Mouse (Mus musculus) kidney, postnatal 0 days (tissue): ENCODE results near the gene Rapgef2. TPM values are rescaled to one million over a fixed set of nuclear protein-coding genes. Genes with fewer than 3 reads are reported as not detected.

Experiments used
- ATAC-seq: fragments of 200-750 bp; cut with Nextera tagmentation; replicated peaks from 2 replicates; pipeline ENCODE4 v1.8.0; 2017; ENCODE audit warnings: low read depth, moderate number of reproducible peaks, moderate TSS enrichment, moderate library complexity; ENCODE audit not compliant: low FRiP score
- DNase-seq: peaks from one replicate; pipeline ENCODE4 v3.0.0-alpha.2; 2016; ENCODE audit warnings: low spot score
- H3K27ac ChIP-seq: fragments of 300-500 bp; sonication (generic); 2 replicates; pipeline ENCODE4 v1.5.1; 2014; ENCODE audit warnings: mild to moderate bottlenecking
- H3K27me3 ChIP-seq: fragments of 300-500 bp; sonication (generic); 2 replicates; pipeline ENCODE4 v1.6.1; 2014; ENCODE audit warnings: low read length, mixed read lengths; ENCODE audit not compliant: insufficient read depth
- H3K36me3 ChIP-seq: fragments of 300-500 bp; sonication (generic); 2 replicates; pipeline ENCODE4 v1.6.1; 2014; ENCODE audit warnings: low read length, mixed read lengths; ENCODE audit not compliant: insufficient read depth
- H3K4me1 ChIP-seq: fragments of 300-500 bp; sonication (generic); replicated peaks from 2 replicates; pipeline ENCODE4 v1.6.1; 2014; ENCODE audit warnings: antibody characterized with exemption, low read length, mixed read lengths; ENCODE audit not compliant: insufficient read depth
- H3K4me2 ChIP-seq: fragments of 300-500 bp; sonication (generic); 2 replicates; pipeline ENCODE4 v1.6.1; 2014; ENCODE audit warnings: mild to moderate bottlenecking, low read length, moderate library complexity, mixed read lengths
- H3K4me3 ChIP-seq: fragments of 300-500 bp; sonication (generic); replicated peaks from 2 replicates; pipeline ENCODE4 v1.5.1; 2014; ENCODE audit warnings: low read depth, low read length
- H3K9ac ChIP-seq: fragments of 300-500 bp; sonication (generic); 2 replicates; pipeline ENCODE4 v1.6.1; 2014; ENCODE audit warnings: low read depth, low read length
- H3K9me3 ChIP-seq: fragments of 300-500 bp; sonication (generic); replicated peaks from 2 replicates; pipeline ENCODE4 v1.6.1; 2016; ENCODE audit warnings: low read length, inconsistent platforms, mixed read lengths
- CTCF ChIP-seq: IDR thresholded peaks from 2 replicates; pipeline ENCODE4 v1.5.1; 2016; ENCODE audit warnings: antibody characterized with exemption, low read depth, mild to moderate bottlenecking, moderate library complexity
- WGBS: fragments of 180-500 bp; shearing (Covaris S2); extraction: QIAGEN DNeasy Blood & Tissue Kit; methylation state at CpG from one replicate; pipeline ENCODE4 v1.1.7; 2014; 5-methylcytosine and 5-hydroxymethylcytosine counted together
- polyA plus RNA-seq: library from polyadenylated mRNA; unstranded; fragments of >200 nt; fragmentation: Nextera tagmentation; extraction: Ambion mirVana; gene quantifications from 2 replicates; pipeline ENCODE4 v1.2.1, GENCODE M21; 2015

The Rapgef2 gene
- polyA plus RNA-seq, 1 experiment from 2014 or later, result 4.4 TPM

GRCm38 (mm10) chr3:79210243-79210642 lies 76.1 kb downstream of the Rapgef2 start:
- no peak overlapping the region for H3K4me2 ChIP-seq
- H3K27ac ChIP-seq, result no peak overlapping the region
- no peaks in the 10 kb centered on the region for H3K4me1 ChIP-seq
- ATAC-seq (no peak), DNase-seq (no peak)
- H3K9ac ChIP-seq, result no peak overlapping the region
- WGBS, result 62% methylated on average over 5 of the region's 5 CpGs
- no peak for TF ChIP-seq CTCF
- no peaks in the 10 kb centered on the region for H3K9me3 ChIP-seq
- no peaks in the 10 kb centered on the region for H3K27me3 ChIP-seq
- 0 out of 2 replicates have a peak, but pooled peaks cover 3% of the 10 kb centered on the region for H3K36me3 ChIP-seq
- no peak overlapping the region for H3K4me3 ChIP-seq

GRCm38 (mm10) chr3:79207216-79207615 lies 79.1 kb downstream of the Rapgef2 start:
- ATAC-seq, result no peak
- H3K36me3 ChIP-seq, result no peaks in the 10 kb centered on the region
- no peaks in the 10 kb centered on the region for H3K9me3 ChIP-seq
- TF ChIP-seq CTCF, result no peak
- DNase-seq, result no peak
- H3K4me3 ChIP-seq, result no peak overlapping the region
- H3K27ac ChIP-seq, result no peak overlapping the region
- WGBS, result 76% methylated on average over 2 of the region's 2 CpGs
- no peak overlapping the region for H3K4me2 ChIP-seq
- no peak overlapping the region for H3K9ac ChIP-seq
- H3K4me1 ChIP-seq, result no peaks in the 10 kb centered on the region
- H3K27me3 ChIP-seq, result no peaks in the 10 kb centered on the region

GRCm38 (mm10) chr3:79206524-79206923 lies 79.8 kb downstream of the Rapgef2 start:
- H3K36me3 ChIP-seq, result no peaks in the 10 kb centered on the region
- no peak overlapping the region for H3K4me3 ChIP-seq
- no peak for TF ChIP-seq CTCF
- no peaks in the 10 kb centered on the region for H3K4me1 ChIP-seq
- no peak overlapping the region for H3K27ac ChIP-seq
- DNase-seq (no peak), ATAC-seq (no peak)
- 77% methylated on average over 7 of the region's 7 CpGs for WGBS
- no peaks in the 10 kb centered on the region for H3K27me3 ChIP-seq
- H3K9me3 ChIP-seq, result no peaks in the 10 kb centered on the region
- H3K9ac ChIP-seq, result no peak overlapping the region
- H3K4me2 ChIP-seq, result no peak overlapping the region

- H3K4me1 ChIP-seq, result no peaks in the 10 kb centered on the region
- no peak overlapping the region for H3K27ac ChIP-seq
- no peak overlapping the region for H3K4me3 ChIP-seq
- no peaks in the 10 kb centered on the region for H3K36me3 ChIP-seq
- ATAC-seq (no peak), DNase-seq (no peak)
- H3K9ac ChIP-seq, result no peak overlapping the region
- WGBS, result 73% methylated on average over 4 of the region's 4 CpGs
- no peaks in the 10 kb centered on the region for H3K9me3 ChIP-seq
- no peaks in the 10 kb centered on the region for H3K27me3 ChIP-seq
- no peak for TF ChIP-seq CTCF
- no peak overlapping the region for H3K4me2 ChIP-seq
Measured at GRCm38 (mm10) chr3:79205981-79206380, 80.3 kb downstream of the Rapgef2 start.

- Histone ChIP-seq H3K27me3 (no peaks in the 10 kb centered on the region), H3K4me3 (no peak overlapping the region), H3K4me1 (no peaks in the 10 kb centered on the region), H3K9me3 (no peaks in the 10 kb centered on the region), H3K9ac (no peak overlapping the region), H3K4me2 (no peak overlapping the region), H3K27ac (no peak overlapping the region), H3K36me3 (no peaks in the 10 kb centered on the region)
- WGBS, result 34% methylated on average over 3 of the region's 3 CpGs
- peak; percentile 20; the same call in 1 of the 2 replicates for TF ChIP-seq CTCF
- DNase-seq (no peak), ATAC-seq (no peak)
Measured at GRCm38 (mm10) chr3:79205112-79205511, 81.2 kb downstream of the Rapgef2 start.

GRCm38 (mm10) chr3:79204261-79204660 lies 82.1 kb downstream of the Rapgef2 start:
- H3K4me3 ChIP-seq, result no peak overlapping the region
- no peaks in the 10 kb centered on the region for H3K27me3 ChIP-seq
- ATAC-seq (no peak), DNase-seq (no peak)
- no peak overlapping the region for H3K9ac ChIP-seq
- no peak for TF ChIP-seq CTCF
- WGBS, result 63% methylated on average over 9 of the region's 9 CpGs
- no peaks in the 10 kb centered on the region for H3K36me3 ChIP-seq
- no peak overlapping the region for H3K4me2 ChIP-seq
- H3K9me3 ChIP-seq, result no peaks in the 10 kb centered on the region
- H3K27ac ChIP-seq, result no peak overlapping the region
- H3K4me1 ChIP-seq, result no peaks in the 10 kb centered on the region

GRCm38 (mm10) chr3:79203821-79204220 lies 82.5 kb downstream of the Rapgef2 start:
- Histone ChIP-seq H3K4me3 (no peak overlapping the region), H3K9me3 (no peaks in the 10 kb centered on the region), H3K27me3 (no peaks in the 10 kb centered on the region), H3K27ac (no peak overlapping the region), H3K36me3 (no peaks in the 10 kb centered on the region), H3K4me2 (no peak overlapping the region), H3K9ac (no peak overlapping the region), H3K4me1 (no peaks in the 10 kb centered on the region)
- no peak for ATAC-seq
- no peak for DNase-seq
- no peak for TF ChIP-seq CTCF
- 75% methylated on average over 5 of the region's 5 CpGs for WGBS
